ENCODE assay signal across 8 mouse cellular contexts in genomic region chr16:9280931-9281330, GRCm38 (mm10).
DNase-seq lines count a peak whose midpoint lies in the region; ATAC-seq and TF ChIP-seq lines count a peak whose summit lies in the region.

No protein-coding gene starts in this region.

- TF ChIP-seq CTCF in Patski (IDR thresholded peaks at IDR 0.05) = no peak

- peak; percentile 80 for ATAC-seq in Patski

- in situ Hi-C loops in Patski (cut with MboI; ENCODE audit: low pct_unique_long_range_greater_than_20kb) = no loop called here

- CTCF ChIA-PET in Patski (lab: Charles Lee) = interaction anchor here (0.8 to 1.4 kb wide), 4 partner anchors 9 to 190 kb away, joined by 3 to 4 read pairs (median 4); no protein-coding TSS in a partner anchor

- DNase-seq in Patski (ENCODE audit: low read depth, low spot score) = peak; percentile 46
- DNase-seq in brain, adult 2 months (ENCODE audit: low read depth, low spot score) = peak; percentile 90
- DNase-seq in frontal cortex, adult 2 months (ENCODE audit: extremely low spot score in 1 of 2, low spot score in 1 of 2) = peak; percentile 58 to 76
- DNase-seq in left cerebral cortex, adult 11 months (ENCODE audit: low spot score) = peak; percentile 53
- DNase-seq in retina, postnatal 1 day = peak; percentile 87
- no peak for DNase-seq in urinary bladder, postnatal 10 days (ENCODE audit: low spot score)
- no peak for DNase-seq in lung, postnatal 36 days
- DNase-seq in ovary, postnatal 14 days (ENCODE audit: low spot score) = no peak

- H3K27me3 ChIP-seq in Patski = no peaks in the 10 kb centered on the region

- POLR2A ChIA-PET in Patski (lab: Charles Lee) = no interaction called here

Comparison
In these comparisons a context has a peak if more than half of its experiments do, and no peak if none do; other contexts are left out.
1. DNase-seq: peak in Patski (single experiment), brain, adult 2 months (single experiment), frontal cortex, adult 2 months (2 of 2), left cerebral cortex, adult 11 months (single experiment) and retina, postnatal 1 day (single experiment); none in urinary bladder, postnatal 10 days (single experiment), lung, postnatal 36 days (single experiment) and ovary, postnatal 14 days (single experiment).